Mouse (Mus musculus): ENCODE results near the gene Abcg4.

Abcg4 gene

GRCm38 (mm10) chr9:44234479-44235427, 53.7 kb downstream of the Abcg4 start:
- peak; percentile 77 to 79 for DNase-seq

- peak; percentile 98 for DNase-seq
Observed at GRCm38 (mm10) chr9:44233802-44234478, 54.5 kb downstream of the Abcg4 start, which contains the start of gene Cbl. Cbl (minus strand) TSS chr9:44234049.

- peak in 1 of 2 experiments; percentile 22 for DNase-seq
Observed at GRCm38 (mm10) chr9:44233021-44233801, 55.2 kb downstream of the Abcg4 start.

- no peak for DNase-seq
Observed at GRCm38 (mm10) chr9:44231609-44232008, 56.8 kb downstream of the Abcg4 start.

GRCm38 (mm10) chr9:44225993-44226392, 62.4 kb downstream of the Abcg4 start:
- no peak for DNase-seq

Measured in lung, adult 18-20 months (tissue).